Mouse (Mus musculus) kidney, postnatal 14 days (tissue): ENCODE data around the gene Slc29a3.
"Not testable (repeated sequence)": the region's sequence is repeated elsewhere in the genome, so short reads cannot be mapped to it uniquely, and the experiment has no call there.

ENCODE experiments used
- DNase-seq: peaks from one replicate; pipeline ENCODE4 v3.0.0; 2022; ENCODE audit warnings: mixed read lengths

Slc29a3 gene

DNA sequence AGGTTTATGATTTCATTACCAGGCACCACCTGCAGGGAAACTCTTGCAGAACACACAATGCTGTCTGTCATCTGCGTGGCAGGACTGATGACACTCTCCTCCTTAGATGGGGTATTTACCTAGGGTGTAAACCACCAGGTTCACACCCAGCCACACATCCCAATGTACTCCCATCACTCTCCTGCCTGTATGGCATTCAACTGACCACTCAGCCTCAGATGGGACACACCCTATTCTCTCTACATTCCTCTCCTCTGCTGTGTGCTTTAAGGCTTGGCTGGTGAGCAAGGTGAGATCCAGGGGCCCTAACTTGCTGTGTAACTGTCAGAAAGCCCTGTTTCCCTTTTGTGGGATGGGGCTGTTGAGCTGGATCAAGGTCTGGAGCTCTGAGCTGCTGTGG lies 9.5 kb upstream of the Slc29a3 start:
- DNase-seq = no peak

DNA sequence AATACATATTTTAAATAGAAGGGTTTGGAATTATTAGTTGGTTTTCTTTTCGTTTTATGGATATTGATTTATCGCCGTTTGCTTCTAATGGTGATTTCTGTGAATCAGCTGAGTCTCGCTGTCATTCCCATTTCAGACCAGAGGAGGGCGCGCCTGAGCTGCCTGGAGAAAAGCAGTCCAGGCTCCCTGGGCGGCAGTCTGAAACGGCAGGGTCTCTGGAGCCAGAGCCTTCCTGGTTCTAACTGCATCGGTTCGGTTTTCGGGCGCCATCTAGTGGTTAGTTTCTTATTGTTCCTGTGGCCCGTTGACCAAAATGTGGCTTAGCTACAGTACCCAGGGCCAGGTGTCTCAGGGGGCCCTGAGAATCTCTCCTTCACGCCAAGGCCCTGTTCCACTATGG lies 7.8 kb upstream of the Slc29a3 start:
- peak; percentile 95 for DNase-seq

DNA sequence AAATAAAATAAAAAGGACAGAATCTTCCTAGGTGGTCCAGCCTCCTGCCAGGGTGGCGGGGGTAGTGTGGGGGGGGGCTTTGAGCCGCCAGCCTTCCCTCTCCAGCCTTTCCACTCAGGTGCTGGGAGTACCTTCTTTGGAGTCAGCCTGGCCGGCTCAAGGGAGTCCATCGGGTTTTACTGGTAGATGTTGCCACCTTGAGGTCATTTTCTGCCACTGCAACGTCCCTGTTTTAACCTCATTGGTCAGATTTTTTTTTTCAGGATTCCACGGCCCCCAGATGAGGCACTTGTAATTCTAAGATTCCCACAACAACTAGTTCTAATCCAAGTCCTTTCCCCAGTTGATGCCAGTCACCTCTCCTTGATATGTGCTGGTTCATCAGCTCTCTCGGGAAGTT lies 4.4 kb upstream of the Slc29a3 start:
- peak; percentile 83 for DNase-seq

DNA sequence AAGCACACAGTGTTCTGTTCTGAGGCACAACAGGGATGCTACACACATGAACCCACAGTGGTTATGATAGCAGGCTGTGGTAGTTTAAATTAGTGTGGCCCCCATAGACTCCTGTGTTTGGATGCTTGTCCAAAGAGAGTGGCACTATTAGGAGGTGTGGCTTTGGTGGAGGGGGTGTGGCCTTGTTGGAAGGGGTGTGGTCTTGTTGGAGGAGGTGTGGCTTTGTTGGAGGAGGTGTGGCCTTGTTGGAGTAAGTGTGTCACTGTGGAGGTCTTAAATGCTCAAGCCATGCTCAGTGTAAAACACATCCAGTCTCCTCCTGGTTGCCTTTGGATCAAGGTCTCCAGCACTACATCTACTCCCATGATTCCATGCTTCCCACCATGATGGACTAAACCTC lies 3.6 kb upstream of the Slc29a3 start:
- DNase-seq = no peak

DNA sequence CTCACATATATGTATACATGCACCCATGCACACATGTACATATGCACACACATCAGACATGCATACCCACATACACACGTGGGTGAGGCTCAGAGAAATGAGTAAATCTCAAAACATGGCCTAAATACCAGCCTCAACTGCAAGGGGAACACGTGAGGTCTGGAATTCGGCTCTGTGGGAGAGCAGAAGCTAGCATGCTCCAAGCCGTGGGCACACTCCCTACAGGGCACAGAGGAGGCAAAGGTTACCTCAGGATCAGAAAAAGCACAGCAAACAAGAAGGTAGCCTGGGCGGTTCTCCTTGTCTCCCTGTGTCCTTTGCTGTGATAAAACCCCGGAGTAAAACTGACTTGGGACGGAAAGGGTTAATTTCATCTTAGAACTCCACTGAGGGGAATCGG lies 1.3 kb upstream of the Slc29a3 start:
- DNase-seq = no peak

DNA sequence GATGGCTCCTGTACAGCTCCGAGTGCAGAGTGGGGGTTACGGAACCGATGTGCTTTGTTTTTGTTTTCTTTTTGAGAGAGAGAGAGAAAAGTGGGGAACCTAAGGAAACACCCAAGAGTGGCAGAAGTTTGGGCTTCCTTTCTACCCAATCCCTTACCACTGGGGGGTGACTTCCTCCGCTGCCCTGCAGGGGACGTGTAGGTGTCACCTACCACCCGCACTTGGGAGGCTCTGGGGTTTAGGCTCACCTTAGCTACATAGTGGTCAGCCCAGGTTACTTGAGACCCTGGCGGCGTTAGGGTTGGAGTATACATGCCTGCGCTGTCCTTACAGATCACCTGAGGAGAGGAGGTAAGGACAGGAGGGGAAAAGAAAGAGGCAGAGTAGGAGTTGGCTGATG lies 667 bp upstream of the Slc29a3 start:
- DNase-seq = no peak

DNA sequence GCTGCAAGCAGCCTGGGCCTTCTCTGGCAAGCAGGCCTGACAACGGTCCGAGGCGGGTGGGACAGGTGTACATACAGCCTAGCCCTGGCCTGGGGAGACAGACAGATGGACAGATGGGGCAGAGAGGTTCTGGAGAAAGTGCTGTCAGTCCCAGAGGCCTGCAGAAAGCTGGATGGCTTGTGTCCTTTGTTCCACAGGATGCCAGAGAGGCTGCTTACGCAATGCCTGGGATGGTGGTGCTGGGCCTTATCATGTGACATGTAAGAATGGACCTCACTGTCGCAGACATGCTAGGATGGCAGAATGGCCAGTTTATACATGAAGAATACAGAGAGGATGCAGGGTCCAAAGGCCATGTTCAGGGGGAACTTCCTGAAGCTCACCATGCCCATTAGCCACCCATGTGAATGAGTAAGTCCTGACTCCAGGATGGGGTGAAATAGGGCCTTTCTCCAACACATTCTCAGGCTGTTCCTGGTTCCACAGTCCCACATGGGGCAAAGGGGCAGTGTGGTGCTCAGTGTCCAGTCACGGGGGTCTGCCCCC lies 4.9 kb downstream of the Slc29a3 start:
- peak; percentile 51 for DNase-seq

DNA sequence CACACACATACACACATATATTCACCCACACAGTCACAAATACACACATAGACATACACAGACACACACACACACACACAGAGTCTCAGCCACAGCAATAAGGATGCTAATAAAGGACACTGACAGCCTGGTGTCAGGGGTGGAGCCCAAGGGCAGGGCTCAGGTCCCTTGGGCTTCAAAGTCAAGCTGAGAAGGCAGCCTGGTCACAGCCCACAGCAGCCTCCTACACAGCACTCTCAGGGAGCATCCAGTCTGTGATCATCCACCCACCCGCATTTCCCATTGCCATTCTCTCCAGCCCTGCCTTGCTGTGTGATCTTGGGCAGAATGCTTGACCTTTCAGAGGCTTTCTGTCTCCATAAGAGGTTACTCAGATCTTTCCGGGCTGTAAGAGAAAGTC lies 6.1 kb downstream of the Slc29a3 start:
- no peak for DNase-seq

DNA sequence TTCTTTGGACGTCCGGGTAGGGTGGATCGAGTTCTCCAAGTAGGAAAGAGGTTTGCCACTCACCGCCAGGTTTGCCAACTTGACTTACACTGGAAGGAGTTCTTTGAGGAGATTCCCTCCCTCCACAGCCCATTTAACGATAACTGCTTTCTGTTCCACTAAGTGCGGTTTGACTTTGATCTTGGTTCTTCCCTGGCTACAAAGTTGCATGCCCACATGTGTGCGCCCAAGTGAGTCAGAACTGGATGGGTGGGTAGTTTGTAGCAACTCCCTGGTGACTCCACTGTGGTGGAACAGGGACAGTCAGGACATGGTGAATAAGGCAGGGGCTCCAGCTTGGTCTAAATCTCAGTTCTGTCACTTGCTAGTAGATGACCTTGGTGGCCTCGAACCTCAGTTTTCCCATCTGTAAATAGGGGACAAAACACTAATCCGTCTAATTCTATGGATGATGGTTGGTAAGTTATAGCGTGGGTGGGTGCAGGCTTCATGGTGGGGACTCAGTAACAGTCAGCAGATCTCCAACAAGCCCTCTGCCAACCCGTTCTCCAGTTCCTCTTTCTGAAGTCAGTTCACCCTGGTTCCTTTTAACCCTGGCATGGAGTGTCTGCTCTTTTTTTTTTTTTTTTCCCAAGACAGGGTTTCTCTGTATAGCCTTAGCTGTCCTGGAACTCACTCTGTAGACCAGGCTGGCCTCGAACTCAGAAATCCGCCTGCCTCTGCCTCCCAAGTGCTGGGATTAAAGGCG lies 7.9 kb downstream of the Slc29a3 start:
- no peak for DNase-seq

DNA sequence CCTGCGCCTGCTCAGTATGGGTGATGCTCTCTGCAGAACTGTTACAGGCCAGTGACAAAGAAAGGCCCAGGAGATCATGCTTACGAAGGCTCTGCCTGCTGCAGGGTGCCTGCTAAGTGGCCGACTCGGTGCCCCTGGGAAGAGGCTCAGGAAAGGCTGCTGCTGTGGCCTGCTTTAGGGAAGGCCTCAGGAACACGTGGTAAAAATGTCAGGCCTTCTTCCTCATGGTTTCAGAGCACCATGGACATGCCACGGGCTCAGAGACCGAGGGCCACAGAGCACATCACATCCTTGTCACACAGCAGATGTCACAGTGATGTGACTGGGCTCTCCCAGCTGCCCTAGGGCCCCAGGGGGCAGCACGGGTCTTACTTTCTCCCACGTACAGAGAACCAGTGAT lies 8.9 kb downstream of the Slc29a3 start:
- DNase-seq = no peak

DNA sequence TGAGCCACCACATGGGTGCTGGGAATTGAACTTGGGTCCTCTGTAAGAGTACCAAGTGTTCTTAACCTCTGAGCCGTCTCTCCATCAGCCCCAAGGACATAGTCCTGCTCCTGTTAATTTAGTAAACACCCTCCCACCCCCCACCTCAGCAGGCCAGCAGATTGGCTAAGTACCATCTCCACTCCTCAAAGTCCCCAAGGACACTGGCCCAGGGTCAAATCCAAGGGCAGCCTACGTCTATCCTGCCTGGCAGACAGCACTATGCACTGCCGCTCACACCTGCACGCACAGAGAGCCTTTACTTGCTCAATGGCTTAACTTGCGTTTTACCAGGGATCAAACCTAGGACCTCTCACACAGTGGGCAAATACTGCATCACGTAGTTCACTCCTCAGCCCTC lies 9.7 kb downstream of the Slc29a3 start:
- no peak for DNase-seq

DNA sequence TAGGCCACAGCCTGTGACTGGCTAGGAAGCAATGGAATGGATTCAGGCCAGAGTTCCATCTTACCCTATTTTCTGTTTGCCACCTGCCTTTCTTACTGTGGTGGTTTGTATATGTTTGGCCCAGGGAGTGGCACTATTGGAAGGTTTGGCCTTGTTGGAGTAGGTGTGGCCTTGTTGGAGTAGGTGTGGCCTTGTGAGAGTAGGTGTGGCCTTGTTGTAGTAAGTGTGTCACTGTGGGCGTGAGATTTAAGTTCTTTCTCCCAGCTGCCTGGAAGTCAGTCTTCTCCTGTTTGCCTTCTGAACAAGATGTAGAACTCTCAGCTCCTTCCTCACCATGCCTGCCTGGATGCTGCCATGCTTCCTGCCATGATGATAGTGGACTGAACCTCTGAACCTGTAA lies 10.3 kb downstream of the Slc29a3 start:
- DNase-seq = not testable (repeated sequence)

DNA sequence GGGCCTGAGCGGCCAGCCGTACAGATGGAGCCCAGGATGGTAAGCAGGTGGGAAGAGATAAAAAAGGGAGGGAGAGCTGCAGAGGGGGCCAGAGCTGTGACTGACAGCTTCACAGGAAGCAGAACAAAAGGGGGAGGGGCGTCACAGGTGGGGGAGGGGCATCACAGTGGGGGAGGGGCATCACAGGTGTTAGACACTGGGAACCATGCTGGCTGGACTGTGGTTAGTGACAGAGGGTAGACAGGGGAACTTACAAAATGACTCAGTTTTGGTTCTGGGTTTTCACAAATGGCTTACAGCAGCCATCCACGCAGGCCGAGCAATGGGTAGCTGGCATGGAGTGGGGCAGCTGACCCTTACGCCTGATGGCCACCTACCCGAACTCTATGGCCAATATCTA lies 11.2 kb downstream of the Slc29a3 start:
- no peak for DNase-seq

DNA sequence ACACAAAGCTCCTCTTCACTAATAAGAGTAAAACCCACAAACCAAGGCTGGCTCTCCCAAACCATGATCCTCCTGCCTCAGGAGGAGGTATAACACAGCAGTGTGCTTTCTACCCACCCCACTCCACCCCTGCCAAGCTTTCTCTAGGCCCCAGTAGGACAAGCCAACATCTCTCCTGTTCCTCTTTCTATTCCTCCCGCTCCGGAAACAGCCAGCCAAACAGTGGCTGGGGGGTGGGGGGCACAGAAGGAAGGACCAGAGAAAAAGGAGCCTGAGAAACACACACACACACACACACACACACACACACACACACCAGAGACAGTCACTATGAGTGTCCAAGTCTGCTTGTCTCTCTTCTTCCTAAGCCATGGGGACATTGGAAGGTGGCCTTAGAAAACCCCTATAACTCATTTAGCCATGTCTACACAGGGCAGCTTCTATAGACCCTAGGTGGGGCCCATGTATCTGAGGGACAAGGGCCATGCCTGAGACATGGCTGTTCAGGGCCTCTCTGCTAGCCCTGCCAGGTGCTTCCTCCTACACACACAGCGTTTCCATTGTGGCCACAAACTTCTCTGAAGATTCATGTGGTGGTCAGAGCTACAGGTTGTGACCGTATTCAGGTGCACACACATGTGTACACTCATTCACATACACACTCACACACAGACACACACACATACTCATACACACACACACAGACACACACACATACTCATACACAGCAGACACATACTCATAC lies 12.8 kb downstream of the Slc29a3 start:
- DNase-seq = no peak

DNA sequence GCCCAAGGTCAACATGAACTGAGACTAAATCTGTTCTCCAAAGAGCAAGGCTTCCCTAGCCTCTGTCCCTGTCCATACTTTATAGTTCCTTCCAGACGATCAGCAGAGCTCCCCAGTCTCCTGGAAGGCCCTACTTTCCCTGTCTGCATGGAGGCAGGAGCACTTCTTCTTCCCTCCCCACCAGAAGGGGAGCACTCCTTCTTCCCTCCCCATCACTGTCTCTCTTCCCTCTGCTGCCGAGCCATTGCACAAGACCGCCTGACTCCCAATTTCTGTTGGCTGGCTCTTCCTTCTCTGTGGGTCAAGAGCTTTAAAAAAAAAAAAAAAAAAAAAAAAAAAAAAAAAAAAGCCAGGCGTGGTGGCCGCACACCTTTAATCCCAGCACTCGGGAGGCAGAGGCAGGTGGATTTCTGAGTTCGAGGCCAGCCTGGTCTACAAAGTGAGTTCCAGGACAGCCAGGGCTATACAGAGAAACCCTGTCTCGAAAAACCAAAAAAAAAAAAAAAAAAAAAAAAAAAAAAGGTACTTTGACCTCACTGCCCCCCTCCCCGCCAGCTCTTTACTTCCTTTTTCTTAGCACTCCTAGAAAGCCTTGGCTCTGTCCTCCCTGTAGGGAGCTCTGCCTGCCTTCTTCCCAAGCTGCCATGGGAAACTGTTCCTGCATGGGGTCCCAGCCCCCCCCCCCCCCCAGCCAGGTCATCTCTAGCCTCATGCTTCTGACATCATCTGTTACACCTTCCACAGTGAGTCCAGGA lies 14.5 kb downstream of the Slc29a3 start:
- no peak for DNase-seq

DNA sequence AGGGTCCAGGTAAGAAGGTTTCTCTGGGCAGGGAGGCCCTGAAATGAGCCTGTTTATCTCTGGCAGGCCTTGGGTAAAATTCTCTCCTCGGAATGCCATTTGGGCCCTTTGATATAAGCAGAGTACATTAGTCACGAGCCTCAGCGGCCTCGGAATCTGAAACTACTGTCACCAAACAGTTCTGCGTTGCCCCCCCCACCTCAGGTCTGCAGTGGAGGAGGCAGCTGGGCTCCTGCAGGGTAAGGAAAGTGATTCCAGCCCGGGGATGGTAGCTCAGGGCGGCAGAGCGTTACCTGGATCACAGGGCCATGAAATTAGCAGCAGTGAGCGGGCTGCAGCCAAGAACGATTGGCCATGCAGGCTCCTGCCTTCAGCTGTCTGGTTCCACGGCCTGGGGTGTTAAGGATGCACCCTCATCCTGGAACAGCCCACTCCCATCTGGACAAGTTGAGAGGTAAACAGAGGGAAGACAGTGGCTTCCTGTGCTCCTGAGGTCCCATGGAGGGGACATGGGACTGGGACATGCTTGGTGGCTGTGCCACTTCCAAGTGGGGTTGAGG lies 15.3 kb downstream of the Slc29a3 start:
- DNase-seq = no peak

DNA sequence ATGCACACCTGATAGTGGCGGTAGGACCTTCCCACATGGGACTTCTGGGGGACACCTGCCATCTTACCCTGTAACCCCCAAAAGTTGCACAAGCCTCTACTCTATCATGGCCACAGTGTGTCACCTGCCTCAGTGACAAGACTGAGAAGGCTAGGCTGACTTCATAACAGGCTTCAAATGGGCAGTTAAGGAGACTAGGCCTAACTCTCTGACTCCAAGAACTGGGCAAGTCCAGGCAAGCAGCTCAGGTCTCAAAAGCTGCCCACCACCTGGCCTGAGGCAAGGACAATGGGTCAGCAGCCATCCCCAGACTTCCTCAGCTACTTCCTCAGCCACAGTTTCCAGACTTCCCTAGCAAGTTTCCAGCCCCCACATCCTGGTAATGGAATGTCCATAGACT lies 16.9 kb downstream of the Slc29a3 start:
- no peak for DNase-seq

DNA sequence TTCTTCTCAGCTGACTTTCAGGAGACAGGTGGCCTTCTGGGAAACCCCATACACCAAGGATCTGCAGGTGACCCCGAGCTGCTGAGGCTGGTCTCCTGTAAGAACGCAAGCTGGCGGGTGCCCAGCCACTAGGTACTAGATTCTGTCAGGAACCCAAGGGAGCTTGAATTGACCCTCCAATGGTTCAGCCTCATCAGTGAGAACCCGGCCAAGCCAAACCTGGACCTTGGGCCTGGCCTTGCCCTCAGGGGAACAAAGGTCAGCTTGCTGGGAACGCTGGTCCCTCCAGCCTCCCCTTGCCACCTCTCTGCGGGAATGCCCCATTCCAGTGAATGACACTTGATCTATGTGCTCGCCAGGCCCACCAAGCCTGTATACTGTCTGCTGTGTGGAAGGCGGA lies 19.1 kb downstream of the Slc29a3 start:
- DNase-seq = no peak

DNA sequence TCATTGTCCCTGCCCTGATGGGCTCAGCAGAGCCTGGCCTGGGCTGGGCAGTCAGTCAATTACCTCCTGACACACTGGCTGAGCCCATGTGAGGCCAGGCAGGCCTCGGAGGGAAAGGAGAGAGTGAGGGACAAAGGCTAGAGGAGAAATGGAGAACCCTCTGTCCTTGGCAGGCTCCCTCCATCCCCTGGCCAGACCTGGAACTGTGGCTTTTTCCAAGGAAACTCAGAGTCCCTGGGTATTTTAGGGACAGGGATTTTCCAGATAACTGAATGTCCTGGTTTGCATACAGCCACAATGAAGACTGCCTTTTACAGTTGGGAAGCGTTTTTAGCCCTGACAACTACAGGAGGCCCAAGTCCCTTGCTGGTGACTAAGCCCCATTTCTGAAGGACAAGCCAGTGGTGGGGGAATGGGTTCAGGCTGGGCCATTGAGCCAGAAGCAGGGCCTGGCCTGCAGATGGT lies 20.2 kb downstream of the Slc29a3 start:
- no peak for DNase-seq

DNA sequence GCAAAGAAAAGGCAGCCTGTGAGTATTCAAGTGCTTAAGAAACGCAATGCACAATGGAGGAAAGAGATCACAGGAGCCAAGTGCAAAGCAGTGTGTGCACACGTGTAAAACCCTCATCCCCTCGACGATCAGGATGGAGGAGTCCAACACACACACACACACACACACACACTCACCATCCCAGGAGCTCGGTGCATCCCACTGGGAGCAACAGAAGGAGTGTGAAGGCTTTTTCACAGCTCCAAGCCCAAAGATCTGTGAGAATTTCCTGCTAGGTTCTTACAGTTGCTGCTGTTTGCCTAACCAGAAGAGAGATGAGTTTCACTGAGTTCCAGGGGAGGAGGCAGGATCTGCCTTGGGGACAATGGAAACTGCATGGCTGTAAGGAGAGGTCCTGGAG lies 20.9 kb downstream of the Slc29a3 start:
- no peak for DNase-seq

DNA sequence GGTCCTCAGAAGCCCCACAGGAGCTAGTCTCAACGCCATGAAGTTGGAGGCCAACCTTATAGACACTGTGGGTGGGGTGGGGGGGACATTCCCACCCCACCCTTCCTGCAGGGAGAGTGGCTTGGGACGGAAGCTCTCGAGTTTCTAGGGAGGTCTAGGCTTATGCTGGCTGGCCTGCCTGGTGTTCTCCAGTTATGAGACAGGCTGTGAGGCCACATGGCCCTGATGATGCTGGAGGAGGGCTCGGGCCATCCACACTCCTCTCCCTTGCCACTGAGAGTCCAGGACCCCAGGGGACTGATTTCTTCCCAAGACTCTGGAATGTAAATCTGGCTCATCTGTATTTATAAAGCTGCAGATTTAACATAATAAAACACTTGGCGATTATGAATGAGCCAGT lies 25.3 kb downstream of the Slc29a3 start:
- no peak for DNase-seq

DNA sequence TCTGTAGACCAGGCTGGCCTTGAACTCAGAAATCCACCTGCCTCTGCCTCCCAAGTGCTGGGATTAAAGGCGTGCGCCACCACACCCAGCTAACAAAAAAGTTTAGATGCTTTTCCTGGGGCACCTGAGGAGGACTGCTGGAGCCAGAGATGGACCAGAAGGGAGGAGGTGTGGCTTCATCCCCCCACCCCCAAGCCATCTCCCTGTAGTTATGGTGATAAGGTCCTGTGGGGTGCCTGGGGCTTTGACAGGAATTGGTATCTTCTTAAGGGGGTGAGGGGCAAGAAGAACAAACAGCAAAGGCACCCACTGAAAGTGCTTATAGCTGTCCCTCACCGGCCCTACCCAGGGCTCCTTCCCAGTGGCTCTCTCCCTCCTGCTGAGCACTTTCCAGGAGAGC lies 25.7 kb downstream of the Slc29a3 start:
- no peak for DNase-seq

DNA sequence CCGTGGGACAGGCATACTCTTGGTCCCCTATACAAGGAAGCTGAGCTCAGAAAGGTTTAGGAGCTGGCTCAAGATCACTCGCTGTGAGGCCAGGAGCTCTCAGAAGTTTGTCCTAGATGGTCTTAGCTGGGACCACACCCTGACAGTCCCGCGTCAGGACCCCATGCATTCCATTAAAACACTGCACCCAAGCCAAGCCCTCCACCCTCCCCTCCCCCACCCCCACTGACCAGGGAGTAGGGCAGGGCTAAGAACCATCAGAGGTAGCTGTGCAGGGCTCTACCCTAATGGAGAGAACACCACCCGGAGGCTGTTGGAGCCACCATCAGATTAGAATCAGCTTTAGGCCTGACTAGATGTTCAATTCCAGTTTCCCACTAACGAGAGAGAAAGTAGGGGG lies 28.1 kb downstream of the Slc29a3 start:
- DNase-seq = no peak
